Mouse (Mus musculus) fat pad, adult 2 months (tissue): ENCODE results near the gene Rtl8b.
A peak's percentile ranks its signal among the peaks of the same experiment; 100 is the strongest.
"Not testable (repeated sequence)": the region's sequence is repeated elsewhere in the genome, so short reads cannot be mapped to it uniquely, and the experiment has no call there.

Experiments
- DNase-seq: peaks from one replicate; pipeline ENCODE4 v3.0.0-alpha.2; 2011; ENCODE audit warnings: low read depth, low spot score; ENCODE audit errors: extremely low read depth

The Rtl8b gene

DNA sequence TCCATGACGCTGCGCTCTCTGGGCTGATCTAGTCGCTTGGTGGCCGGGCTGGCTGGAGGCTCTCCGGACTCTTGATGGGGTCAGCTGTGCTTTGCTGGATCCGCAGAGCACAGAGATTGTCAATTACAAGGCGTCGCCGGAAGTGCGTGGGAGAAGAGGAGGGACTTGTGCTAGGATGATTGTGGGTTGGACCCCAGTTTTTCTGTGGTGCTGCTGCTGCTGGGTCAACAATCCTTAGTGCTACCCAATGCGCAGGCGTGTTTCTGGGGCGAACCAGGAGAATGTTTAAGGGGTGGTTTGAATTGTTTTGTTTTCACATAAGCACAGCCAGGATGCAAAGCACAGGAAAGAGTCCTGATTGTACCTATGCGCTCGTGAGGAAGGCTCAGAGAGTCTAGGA lies at the start of gene Rtl8b:
Gene Rtl8b, minus strand, starts transcription at position 115 of the 400 bp plus-strand sequence.
- DNase-seq: no peak

DNA sequence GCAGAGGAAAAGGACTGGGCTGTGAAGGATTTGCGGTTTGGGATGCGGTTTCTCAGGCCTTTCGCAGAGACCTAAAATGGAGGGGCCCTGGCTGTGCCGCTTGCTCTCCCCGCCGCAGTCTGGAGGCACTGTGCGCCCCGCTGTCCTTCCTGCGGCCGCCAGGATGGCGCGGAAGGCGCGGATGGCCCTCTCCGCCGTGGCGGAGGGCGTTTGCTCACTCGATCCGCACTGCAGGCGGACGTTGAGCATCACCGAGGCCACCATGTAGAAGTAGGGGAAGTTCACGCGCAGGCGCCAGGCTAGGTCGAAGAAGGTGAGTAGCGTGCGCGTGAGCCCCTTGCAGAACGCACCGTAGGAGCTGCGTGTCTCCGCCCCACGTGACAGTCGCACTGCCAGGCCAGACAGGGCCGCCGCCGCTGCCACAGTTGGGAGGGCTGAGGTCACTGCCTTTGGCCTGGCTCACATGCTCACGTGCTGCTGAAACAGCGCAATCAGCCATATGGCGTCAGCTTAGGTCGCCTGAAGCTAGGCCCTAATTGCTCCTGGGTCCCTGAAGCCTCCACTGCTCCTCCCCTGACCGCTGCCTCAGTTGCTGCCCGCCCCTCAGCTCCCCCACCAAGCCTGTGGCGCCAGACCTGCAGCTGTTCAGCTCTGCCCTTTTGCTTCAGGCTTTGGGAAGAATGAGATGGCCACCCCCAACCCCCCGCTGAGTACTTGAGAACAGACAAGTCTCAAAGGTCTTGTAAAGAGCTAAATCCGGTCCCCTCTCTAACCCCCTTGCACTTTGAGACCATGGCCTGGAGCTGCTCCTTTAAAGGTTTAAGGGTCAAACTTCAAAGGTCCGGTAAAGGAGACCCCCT lies 46.3 kb upstream of the Rtl8b start:
- DNase-seq: no peak

DNA sequence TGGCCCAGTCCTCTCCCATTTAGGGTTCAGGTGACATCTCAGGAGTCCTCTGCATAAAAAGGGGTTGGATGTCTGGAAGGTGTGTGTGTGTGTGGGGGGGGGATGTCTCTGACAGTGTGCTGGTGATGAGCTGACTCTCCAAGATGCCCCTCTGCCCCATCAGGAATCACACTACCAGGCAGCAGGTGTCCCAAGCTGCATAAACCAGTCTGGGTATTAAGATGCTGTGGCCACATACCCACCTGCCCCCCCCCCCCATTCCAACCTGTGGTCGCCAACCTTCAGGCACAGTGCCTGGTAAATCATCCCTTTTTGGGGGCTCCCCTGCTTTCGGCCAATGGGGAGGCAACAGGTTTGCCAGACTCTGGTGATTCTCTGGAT lies 45.7 kb upstream of the Rtl8b start:
- DNase-seq: no peak

DNA sequence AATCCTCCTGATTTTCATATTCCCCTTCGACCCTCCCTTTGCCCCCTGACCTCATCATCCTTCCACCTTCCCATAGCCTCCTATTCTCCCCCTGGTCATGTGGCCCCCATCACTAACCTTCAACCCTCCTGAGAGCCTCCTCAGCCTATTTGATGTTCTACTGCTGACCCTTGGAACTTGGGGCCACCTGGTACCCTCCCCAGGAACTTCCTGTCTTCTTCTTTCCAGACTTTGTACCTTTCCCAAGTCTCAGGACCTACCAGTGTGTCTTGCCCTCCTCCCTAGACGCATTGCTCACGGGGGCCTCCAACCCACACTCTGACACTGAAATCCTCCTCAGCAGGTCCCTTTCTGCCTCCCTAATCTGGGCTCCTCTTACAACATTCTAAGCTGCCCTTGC lies 32.5 kb upstream of the Rtl8b start:
- no peak for DNase-seq

DNA sequence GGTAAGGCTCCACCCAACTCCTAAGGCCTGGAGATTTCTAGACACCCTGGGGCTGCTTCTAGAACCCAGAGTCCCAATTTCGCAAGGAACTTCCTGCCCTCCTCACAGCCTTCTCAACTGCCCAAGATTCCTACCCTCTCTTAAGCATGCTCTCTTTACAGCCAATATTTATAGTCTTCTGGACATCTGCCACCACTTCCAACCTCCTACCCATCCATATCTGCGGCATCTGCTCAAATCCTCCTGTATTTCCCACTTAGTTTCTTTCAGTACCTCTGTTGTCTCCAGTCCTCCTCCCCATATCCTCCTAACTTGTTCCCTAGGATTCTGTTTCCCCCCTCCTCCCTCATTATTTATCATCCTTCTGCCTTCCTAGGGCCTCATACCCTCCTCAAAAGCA lies 29.0 kb upstream of the Rtl8b start:
- DNase-seq: no peak

DNA sequence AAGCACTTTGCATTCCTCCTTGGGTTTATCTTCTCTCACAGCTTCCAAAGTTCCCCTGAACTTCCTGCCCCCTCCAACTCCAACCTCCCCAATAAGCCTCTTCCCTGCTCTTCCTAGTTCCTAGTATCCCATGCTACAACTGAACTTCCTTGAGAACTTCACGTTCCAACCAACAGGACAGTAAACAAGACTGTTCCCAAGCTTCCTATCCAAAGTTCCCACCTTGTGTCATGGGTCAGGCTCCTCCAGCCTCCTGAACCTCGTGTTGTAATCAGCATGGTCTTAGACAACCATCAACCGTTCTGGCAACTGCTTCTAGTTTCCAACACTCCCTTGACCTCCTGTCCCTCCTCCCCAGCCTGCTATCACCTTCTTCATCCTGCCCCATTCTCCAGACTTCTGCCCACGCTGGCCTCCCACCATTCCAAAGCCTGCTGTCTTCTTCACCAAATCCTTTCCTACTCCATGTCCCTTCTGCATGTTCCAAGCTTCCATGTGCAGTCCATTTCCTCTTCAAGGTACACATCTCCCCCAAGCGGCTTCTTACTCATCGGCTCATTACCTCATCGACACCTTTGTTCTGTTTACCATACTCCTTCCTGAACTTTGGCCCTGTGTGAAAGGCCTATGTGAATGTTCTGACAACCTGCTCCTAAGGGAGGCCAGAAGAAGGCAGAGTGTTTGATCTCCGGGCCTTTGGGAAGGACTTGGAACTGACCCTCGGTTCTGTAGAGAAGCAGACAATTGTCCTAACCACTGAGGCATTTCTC lies 24.0 kb upstream of the Rtl8b start:
- DNase-seq: no peak

DNA sequence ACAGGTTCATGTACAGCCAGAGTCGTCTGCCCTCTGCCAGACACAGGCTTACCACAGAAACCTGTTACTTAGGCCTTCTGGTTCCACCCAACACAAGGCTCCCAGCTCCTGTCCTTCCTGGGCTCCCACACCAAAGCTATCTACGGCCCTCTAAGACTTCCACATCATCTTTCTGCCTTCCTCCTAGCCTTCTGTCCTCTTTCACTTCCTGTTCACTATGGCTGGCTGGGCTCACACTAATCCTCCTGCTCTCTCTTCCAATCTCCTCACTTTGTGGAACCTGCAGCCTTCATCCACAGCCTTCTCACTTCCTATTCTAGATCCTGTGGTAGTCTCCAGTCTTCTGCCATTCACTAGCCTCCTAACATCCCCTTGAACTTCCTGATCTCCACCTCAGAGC lies 22.9 kb upstream of the Rtl8b start:
- DNase-seq: no peak

DNA sequence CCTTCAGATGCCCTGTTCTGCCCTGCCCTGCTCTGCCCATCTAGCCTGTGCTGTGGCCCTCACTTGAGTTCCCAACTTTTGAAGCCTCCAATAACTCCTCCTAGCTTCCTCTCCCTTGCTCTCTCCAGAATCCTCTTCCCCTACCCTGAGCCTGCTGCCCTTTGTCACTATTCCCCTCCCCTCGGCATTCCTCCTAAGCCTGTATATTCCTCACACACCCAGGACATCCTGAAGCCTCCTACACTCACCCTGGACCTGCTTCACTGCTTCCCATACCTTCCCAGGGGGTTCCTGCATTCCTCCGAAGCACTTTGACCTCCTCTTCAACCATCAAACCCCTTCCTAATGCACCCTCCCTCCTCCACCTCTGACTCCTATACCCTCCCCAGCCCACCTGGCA lies 21.9 kb upstream of the Rtl8b start:
- no peak for DNase-seq

DNA sequence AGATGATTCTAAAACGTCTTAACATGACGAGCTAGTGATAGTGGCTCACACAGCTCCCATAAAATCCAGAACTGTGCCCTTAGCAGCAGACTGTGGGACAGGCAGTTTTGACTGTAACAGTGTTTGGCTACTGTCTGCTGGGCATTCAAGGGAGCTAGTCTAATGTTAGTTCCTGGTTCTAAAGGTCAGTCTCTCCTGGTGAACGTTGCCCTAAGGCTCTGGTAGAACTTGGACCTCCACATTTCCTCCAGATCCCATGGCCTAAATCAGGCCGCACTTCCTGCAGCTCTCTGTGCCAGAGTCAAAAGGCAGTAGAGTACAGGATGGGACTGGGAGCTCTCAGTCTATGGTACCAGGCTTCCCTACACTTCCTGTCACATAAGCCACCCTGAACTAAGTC lies 14.5 kb upstream of the Rtl8b start:
- not testable (repeated sequence) for DNase-seq

DNA sequence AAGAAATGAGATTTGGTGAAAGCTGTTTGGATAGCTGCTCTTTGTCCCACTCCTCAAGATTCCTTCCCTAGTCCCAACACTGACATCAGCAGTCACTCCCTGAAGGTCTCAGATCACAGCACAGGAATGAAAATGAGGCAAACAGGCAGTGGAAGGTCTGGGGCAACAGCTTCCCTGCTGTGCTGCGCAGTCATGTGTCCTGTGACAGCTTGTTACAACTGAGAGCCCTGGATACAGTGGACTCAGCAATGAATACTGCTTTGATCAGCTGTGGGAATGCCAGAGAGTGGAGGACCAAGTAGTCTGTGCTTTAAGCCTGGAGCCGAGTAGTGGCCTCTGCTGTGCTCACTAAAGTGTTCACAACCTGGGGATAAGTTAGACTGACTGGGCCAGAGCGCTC lies 12.4 kb upstream of the Rtl8b start:
- not testable (repeated sequence) for DNase-seq

DNA sequence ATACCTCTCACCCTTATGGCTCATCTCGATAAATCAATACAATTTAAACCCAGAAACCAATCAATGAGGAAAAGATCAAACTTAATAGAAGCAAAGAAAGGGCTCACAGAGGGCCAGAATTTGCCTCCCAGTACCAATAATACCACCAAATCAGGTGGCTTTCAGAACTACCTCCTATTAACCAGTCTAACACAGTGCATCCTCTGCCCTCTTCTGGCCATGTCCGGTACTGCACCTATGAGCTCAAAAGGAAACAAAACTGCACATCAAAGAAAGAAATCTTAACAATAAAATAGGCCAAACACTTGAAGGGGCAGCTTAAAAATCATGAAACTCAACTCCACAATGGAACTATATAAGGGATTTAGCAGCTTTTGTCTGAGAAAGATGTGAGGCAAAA lies 6.7 kb upstream of the Rtl8b start:
- not testable (repeated sequence) for DNase-seq

DNA sequence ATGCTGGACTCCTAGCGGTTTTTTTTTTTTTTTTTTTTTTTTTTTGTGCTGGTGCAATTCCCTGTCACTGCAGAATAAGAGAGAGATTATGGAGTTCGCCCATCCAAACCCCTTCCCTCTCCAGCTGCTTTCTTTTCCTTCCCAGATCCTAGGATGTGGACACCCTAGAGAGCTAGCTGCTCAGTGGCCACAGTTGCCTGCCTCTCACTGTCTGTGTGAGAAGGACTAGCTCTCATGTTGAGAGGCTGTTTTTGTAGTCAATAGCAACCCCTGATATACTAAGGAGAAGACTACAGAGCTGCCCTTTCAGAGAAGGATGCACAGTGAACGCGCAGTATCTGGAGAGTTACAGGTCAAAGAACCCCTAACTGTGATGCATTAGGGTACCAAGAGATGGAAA lies 488 bp upstream of the Rtl8b start:
- DNase-seq: not testable (repeated sequence)

DNA sequence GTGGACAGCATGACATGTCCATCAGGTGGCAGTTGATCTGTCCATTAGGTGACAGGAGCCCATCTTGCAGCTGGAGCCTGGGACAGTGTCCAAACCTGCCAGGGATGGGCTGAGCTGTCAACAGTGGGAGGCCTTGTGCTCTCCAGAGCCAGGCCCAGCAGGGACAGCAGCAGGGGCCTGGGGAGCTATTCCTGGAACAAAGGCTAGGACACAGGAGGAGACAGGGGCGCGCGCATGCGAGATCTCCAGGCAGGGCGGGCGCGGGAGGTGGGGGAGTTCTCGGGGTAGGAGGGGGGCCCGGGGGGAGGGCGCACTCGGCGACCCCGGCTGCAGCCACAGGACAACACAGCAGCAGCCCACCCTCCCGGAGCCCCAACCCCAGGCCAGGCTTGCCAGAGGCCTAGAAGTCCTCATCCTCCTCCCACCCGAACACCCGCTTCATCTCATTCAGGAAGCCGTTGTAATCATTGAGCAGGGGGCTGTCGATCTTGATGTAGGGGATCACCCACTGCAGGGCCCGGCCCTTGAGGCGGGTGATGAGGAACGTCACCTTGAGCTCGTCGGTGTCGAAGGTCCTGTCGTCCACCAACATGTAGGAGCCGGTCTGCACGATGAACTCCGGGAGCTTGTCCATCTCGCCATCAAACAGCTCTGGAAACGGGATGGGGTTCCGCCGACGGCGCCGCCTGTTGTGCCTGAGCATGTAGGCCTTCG lies 494 bp downstream of the Rtl8b start:
- not testable (repeated sequence) for DNase-seq

DNA sequence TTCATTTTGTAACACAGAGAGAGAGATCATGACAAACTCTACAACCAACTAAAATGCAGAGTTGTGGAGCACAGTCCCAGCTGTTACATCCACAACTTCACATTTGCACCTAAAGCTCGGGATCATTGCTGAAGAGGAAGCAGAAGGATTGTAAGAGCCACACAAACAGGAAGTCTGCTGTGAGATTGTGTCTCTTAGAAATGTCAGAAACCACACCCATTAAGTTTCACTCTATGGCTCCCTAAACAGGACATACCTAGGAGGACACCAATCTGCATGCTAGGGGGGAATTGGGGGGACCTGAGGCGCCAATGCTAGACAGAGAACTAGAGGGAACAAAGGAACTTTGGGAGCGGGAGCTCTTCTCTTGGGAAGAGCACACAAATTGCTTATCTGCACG lies 17.3 kb downstream of the Rtl8b start:
- not testable (repeated sequence) for DNase-seq

DNA sequence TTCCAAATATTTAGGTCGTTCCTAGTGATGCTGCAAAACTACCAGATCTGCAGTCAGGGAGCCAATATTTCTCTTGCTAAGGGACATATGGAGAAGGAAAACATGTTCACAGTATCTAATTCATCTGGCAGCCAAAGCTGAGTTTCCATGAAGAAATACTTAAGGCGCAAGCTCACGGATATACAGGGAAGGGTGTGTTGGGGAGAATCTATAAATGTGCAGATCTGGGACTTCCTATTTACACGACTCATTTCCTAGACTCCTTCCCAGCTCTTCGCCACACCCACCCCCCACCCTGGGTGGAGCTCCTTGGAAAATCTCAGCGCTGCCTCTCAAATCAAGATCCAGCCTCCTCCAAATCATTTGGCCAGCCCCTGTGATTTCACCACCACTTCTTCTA lies 24.3 kb downstream of the Rtl8b start:
- no peak for DNase-seq

DNA sequence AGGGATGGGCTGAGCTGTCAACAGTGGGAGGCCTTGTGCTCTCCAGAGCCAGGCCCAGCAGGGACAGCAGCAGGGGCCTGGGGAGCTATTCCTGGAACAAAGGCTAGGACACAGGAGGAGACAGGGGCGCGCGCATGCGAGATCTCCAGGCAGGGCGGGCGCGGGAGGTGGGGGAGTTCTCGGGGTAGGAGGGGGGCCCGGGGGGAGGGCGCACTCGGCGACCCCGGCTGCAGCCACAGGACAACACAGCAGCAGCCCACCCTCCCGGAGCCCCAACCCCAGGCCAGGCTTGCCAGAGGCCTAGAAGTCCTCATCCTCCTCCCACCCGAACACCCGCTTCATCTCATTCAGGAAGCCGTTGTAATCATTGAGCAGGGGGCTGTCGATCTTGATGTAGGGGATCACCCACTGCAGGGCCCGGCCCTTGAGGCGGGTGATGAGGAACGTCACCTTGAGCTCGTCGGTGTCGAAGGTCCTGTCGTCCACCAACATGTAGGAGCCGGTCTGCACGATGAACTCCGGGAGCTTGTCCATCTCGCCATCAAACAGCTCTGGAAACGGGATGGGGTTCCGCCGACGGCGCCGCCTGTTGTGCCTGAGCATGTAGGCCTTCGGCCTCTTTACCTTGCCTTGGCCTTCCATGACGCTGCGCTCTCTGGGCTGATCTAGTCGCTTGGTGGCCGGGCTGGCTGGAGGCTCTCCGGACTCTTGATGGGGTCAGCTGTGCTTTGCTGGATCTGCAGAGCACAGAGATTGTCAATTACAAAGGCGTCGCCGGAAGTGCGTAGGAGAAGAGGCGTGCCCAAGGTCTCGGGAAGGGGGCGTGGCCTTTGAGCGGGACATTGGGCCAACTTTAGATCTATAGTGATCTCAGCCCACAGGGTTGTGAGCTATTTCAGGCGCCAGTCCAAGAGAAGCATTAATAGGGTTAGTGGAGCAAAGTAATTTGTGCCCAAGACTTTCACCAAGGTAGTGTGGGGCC lies 26.9 kb downstream of the Rtl8b start, which contains the start of gene Rtl8a:
Gene Rtl8a, minus strand, starts transcription at position 703 of the 982 bp plus-strand sequence.
- peak; percentile 30 for DNase-seq

DNA sequence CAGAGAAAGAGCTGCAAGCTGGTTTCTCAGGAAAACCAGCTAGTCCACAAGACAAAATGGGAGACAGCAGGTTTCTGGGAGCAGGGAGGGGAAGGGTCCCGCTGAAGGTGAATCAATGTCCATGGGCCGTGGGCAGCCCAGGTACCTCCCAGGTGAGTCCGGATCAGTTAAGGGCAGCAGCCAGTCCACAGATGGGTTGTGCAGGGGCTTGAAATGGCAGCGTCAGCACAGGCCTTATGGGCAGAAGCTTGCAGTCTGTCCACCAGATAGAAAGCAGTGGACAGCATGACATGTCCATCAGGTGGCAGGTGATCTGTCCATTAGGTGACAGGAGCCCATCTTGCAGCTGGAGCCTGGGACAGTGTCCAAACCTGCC lies 27.6 kb downstream of the Rtl8b start:
- DNase-seq: not testable (repeated sequence)

DNA sequence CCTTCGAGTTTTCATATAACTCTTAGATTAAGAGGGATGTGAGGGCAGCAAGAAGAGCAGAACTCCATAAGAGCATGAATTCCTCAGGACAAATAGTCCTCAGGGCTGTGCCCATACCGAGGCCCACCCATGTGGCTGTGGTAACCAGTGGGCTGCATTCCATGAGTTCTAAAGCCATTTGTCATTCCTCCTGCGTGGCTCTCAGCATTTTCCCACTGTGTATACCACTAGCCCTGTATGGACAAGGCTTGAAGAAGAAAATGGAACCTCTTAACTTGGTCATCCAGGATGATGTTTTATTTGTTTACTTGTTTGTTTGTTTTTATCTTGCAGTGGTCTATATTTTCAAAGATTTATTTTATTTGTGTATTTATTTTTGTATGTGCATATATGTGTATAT lies 32.1 kb downstream of the Rtl8b start:
- DNase-seq: not testable (repeated sequence)
